Mouse (Mus musculus) neural tube, embryonic 12.5 days (tissue): ENCODE data around the gene Zfp710. TPM values are rescaled to one million over a fixed set of nuclear protein-coding genes. Genes with fewer than 3 reads are reported as not detected.
A peak's percentile ranks its signal among the peaks of the same experiment; 100 is the strongest.
"Not testable (repeated sequence)": the region's sequence is repeated elsewhere in the genome, so short reads cannot be mapped to it uniquely, and the experiment has no call there.

ENCODE experiments used
- ATAC-seq: fragments of 200-750 bp; cut with Nextera tagmentation; 2 replicates; pipeline ENCODE4 v1.8.0; 2017; ENCODE audit warnings: low read depth, mild to moderate bottlenecking, moderate TSS enrichment, moderate library complexity; ENCODE audit not compliant: low FRiP score
- H3K27ac ChIP-seq: fragments of 300-500 bp; sonication (generic); 2 replicates; pipeline ENCODE4 v1.5.1; 2016
- H3K27me3 ChIP-seq: fragments of 300-500 bp; sonication (generic); replicated peaks from 2 replicates; pipeline ENCODE4 v1.6.1; 2016; ENCODE audit warnings: mild to moderate bottlenecking
- H3K36me3 ChIP-seq: fragments of 300-500 bp; sonication (generic); 2 replicates; pipeline ENCODE4 v1.6.1; 2016; ENCODE audit warnings: mild to moderate bottlenecking
- H3K4me1 ChIP-seq: fragments of 300-500 bp; sonication (generic); 2 replicates; pipeline ENCODE4 v1.6.1; 2016
- H3K4me2 ChIP-seq: fragments of 300-500 bp; sonication (generic); replicated peaks from 2 replicates; pipeline ENCODE4 v1.6.1; 2016; ENCODE audit warnings: mild to moderate bottlenecking
- H3K4me3 ChIP-seq: fragments of 300-500 bp; sonication (generic); 2 replicates; pipeline ENCODE4 v1.5.1; 2016
- H3K9ac ChIP-seq: fragments of 300-500 bp; sonication (generic); 2 replicates; pipeline ENCODE4 v1.6.1; 2016; ENCODE audit warnings: mild to moderate bottlenecking
- H3K9me3 ChIP-seq: fragments of 300-500 bp; sonication (generic); 2 replicates; pipeline ENCODE4 v1.6.1; 2016; ENCODE audit warnings: mild to moderate bottlenecking
- WGBS: fragments of 180-500 bp; shearing (Covaris S2); methylation state at CpG from one replicate; pipeline ENCODE4 v1.1.7; 2016; 5-methylcytosine and 5-hydroxymethylcytosine counted together
- polyA plus RNA-seq: library from polyadenylated mRNA; unstranded; fragments of >200 nt; fragmentation: Nextera tagmentation; extraction: Ambion mirVana; gene quantifications from 2 replicates; pipeline ENCODE4 v1.2.1, GENCODE M21; 2016

Gene Zfp710
- polyA plus RNA-seq, 1 experiment from 2014 or later = 24.7 TPM

DNA sequence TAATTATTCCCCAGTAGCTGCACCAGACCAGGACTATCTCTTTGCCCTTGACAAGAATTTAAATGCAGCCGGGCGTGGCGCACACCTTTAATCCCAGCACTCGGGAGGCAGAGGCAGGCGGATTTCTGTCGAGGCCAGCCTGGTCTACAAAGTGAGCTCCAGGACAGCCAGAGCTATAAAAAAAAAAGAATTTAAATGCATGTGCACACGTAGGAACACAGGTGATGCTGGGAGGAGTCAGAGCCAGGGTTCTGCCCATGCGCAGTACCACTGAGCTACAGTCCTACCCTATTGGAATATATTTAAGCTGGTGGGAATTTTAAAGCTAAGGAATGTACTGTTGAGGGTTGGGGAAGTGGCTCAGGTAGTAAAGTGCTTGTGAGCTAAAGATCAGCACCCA, 6.4 kb downstream of the Zfp710 start:
- Histone ChIP-seq H3K4me2 (no peak overlapping the region), H3K9ac (no peak overlapping the region), H3K36me3 (no peaks in the 10 kb centered on the region), H3K27me3 (no peaks in the 10 kb centered on the region), H3K4me1 (peaks cover 72% of the 10 kb centered on the region), H3K9me3 (no peaks in the 10 kb centered on the region), H3K27ac (no peak overlapping the region), H3K4me3 (no peak overlapping the region)
- ATAC-seq = no peak
- 94% methylated on average over 8 of the region's 8 CpGs for WGBS

DNA sequence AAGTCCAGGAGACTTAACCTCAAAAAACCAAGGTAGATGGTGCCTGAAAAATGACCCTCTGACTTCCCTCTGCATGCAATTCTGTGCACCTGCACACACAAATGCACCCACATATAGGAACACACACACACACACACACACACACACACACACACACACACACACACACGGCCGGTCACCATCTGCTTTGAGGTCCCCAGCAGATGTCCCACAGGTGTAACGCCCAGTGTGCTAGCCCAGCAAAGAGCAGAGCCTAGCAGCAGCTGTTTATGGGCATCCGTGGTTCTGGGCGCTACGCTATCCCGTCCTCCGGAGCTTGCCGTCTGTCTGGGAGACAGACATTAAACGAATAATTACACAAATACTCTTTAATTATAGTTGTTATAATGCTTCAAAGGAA, 6.9 kb downstream of the Zfp710 start:
- no peaks in the 10 kb centered on the region for H3K36me3 ChIP-seq
- H3K4me1 ChIP-seq = peaks cover 75% of the 10 kb centered on the region
- no peak overlapping the region for H3K4me3 ChIP-seq
- H3K27me3 ChIP-seq = no peaks in the 10 kb centered on the region
- no peak overlapping the region for H3K27ac ChIP-seq
- H3K9ac ChIP-seq = no peak overlapping the region
- no peaks in the 10 kb centered on the region for H3K9me3 ChIP-seq
- peak overlapping the region; percentile 36 for H3K4me2 ChIP-seq
- ATAC-seq = no peak
- WGBS = 37% methylated on average over 10 of the region's 10 CpGs

- ATAC-seq = no peak
- no peak overlapping the region for H3K9ac ChIP-seq
Observed at GRCm38 (mm10) chr7:80032216-80033052, 7.8 kb downstream of the Zfp710 start.

DNA sequence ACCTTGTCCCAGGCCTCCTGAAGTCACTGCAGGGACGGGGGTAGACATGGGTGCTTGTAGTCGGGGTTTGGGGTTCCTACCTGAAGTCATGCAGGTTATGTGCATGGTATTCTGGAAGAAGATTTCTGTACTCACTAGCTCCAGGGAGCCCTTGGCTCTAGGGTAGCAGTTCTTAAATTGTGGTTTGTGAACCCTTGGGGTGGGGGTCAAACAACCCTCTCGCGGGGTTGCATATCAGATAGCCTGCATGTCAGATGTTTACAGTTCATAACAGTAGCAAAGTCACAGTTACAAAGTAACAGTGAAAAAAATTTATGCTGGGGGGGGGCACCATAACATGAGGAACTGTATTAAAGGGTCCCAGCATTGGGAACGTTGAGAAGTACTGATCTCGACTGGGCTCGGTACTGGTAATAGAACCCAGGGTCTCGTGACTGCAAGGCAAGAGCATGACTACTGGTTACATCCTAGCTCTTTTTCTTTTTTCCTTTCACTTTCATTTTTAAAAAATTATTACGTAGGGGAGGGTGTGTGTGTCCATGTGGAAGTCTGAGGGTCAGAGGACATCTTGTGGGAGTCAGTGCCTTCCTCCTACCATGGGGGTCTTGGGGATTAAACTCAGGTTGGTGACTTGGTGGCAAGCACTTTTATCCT, 8.6 kb downstream of the Zfp710 start:
- Histone ChIP-seq H3K4me1 (peaks cover 68% of the 10 kb centered on the region), H3K4me3 (no peak overlapping the region), H3K27me3 (no peaks in the 10 kb centered on the region), H3K4me2 (no peak overlapping the region), H3K9ac (no peak overlapping the region), H3K36me3 (no peaks in the 10 kb centered on the region), H3K27ac (no peak overlapping the region), H3K9me3 (no peaks in the 10 kb centered on the region)
- WGBS = 88% methylated on average over 9 of the region's 9 CpGs
- ATAC-seq = no peak

More at GRCm38 (mm10) chr7:80032216-80033052, 7.8 kb downstream of the Zfp710 start:
- 49% methylated on average over 10 of the region's 10 CpGs for WGBS
- no peaks in the 10 kb centered on the region for H3K9me3 ChIP-seq
- H3K4me1 ChIP-seq = peaks cover 75% of the 10 kb centered on the region
- 0 out of 2 replicates have a peak overlapping the region, but pooled peaks have one; percentile 12 for H3K4me2 ChIP-seq
- no peak overlapping the region for H3K27ac ChIP-seq
- no peak overlapping the region for H3K4me3 ChIP-seq
- H3K27me3 ChIP-seq = no peaks in the 10 kb centered on the region
- no peaks in the 10 kb centered on the region for H3K36me3 ChIP-seq

GRCm38 (mm10) chr7:80033771-80034170, 9.2 kb downstream of the Zfp710 start:
- no peak overlapping the region for H3K27ac ChIP-seq
- no peak for ATAC-seq
- peaks cover 62% of the 10 kb centered on the region for H3K4me1 ChIP-seq
- no peak overlapping the region for H3K9ac ChIP-seq
- no peak overlapping the region for H3K4me3 ChIP-seq
- H3K4me2 ChIP-seq = no peak overlapping the region
- H3K9me3 ChIP-seq = no peaks in the 10 kb centered on the region
- H3K36me3 ChIP-seq = no peaks in the 10 kb centered on the region
- H3K27me3 ChIP-seq = no peaks in the 10 kb centered on the region
- WGBS = 80% methylated on average over 9 of the region's 9 CpGs

DNA sequence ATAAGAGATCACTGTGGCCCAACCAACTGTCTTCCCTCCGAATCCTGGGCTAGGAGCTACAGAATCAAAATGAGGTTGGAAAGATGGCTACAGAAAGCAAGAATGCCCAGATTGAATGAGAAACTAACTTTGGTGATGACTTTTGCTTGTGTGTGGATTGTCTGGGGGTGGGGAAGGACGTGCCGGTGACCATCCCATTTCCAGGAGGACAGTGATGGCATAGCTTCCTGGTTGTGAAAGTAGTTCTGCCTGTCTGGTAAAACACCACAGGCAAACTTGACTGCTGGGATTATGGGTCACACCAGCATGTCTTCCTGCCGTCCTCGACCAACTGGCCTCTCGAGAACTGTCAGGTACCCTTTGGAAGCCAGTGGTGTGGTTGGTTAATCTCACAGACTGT, 10.5 kb downstream of the Zfp710 start:
- no peak for ATAC-seq
- H3K27me3 ChIP-seq = no peaks in the 10 kb centered on the region
- H3K36me3 ChIP-seq = no peaks in the 10 kb centered on the region
- H3K4me2 ChIP-seq = no peak overlapping the region
- WGBS = 80% methylated on average over 6 of the region's 6 CpGs
- no peak overlapping the region for H3K9ac ChIP-seq
- no peaks in the 10 kb centered on the region for H3K9me3 ChIP-seq
- no peak overlapping the region for H3K4me3 ChIP-seq
- no peak overlapping the region for H3K27ac ChIP-seq
- H3K4me1 ChIP-seq = peaks cover 51% of the 10 kb centered on the region

DNA sequence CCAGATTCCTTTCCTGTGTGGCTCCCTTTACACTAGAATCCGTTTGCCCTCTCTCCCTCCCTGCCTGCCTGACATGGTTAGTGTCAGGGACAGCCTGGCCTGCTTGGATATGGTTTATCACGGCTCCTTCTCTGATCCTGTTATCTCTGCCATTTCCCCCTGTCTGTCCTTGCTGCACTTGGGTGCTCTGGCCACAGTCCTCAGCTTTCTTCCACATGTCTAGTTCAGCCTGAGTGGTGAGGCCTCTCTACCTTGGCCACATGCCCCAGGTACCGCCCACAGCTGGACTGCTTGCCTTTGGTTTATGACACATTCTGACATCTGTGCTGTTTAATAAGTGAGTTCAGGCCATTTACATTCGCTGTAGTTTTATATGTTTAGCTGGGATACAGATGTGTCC, 11.1 kb downstream of the Zfp710 start:
- Histone ChIP-seq H3K9me3 (no peaks in the 10 kb centered on the region), H3K9ac (no peak overlapping the region), H3K27ac (no peak overlapping the region), H3K4me3 (no peak overlapping the region), H3K36me3 (no peaks in the 10 kb centered on the region), H3K27me3 (no peaks in the 10 kb centered on the region), H3K4me1 (peaks cover 50% of the 10 kb centered on the region), H3K4me2 (no peak overlapping the region)
- no peak for ATAC-seq
- 73% methylated on average over 4 of the region's 4 CpGs for WGBS

DNA sequence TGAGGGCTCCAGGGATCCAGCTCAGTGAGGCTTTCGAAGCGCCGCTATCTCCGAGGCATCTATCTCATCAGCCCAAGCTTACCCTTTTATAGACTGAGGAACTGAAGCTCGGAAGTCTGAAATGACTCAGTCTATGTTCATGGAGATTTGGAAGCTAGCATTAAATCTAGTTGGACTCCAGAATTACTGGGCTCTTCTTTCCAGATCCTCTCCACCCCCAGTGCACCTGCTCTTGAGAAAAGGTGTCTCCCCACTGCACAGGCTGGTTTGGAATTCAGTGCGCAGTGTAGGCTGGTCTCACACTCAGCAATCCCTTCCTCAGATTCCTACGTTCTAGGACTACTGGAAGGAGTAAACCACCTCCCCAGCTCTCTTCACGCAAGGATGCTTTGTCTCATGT, 15.1 kb downstream of the Zfp710 start:
- H3K9ac ChIP-seq = no peak overlapping the region

GRCm38 (mm10) chr7:80044170-80044569, 19.6 kb downstream of the Zfp710 start:
- Histone ChIP-seq H3K4me3 (no peak overlapping the region), H3K36me3 (no peaks in the 10 kb centered on the region), H3K27ac (no peak overlapping the region), H3K9ac (no peak overlapping the region), H3K9me3 (no peaks in the 10 kb centered on the region), H3K4me2 (no peak overlapping the region), H3K27me3 (no peaks in the 10 kb centered on the region), H3K4me1 (peaks cover 26% of the 10 kb centered on the region)
- ATAC-seq = no peak
- WGBS = 66% methylated on average over 7 of the region's 7 CpGs

More for the DNA sequence above, 15.1 kb downstream of the Zfp710 start:
- no peaks in the 10 kb centered on the region for H3K36me3 ChIP-seq
- no peaks in the 10 kb centered on the region for H3K27me3 ChIP-seq
- H3K9me3 ChIP-seq = no peaks in the 10 kb centered on the region
- H3K4me1 ChIP-seq = peaks cover 23% of the 10 kb centered on the region
- H3K4me3 ChIP-seq = no peak overlapping the region
- no peak overlapping the region for H3K4me2 ChIP-seq
- no peak for ATAC-seq
- no peak overlapping the region for H3K27ac ChIP-seq
- 94% methylated on average over 8 of the region's 8 CpGs for WGBS

- H3K4me2 ChIP-seq = no peak overlapping the region
- H3K4me1 ChIP-seq = peaks cover 31% of the 10 kb centered on the region
- no peak overlapping the region for H3K4me3 ChIP-seq
- no peaks in the 10 kb centered on the region for H3K9me3 ChIP-seq
- no peak overlapping the region for H3K9ac ChIP-seq
- H3K27ac ChIP-seq = no peak overlapping the region
- H3K27me3 ChIP-seq = no peaks in the 10 kb centered on the region
- ATAC-seq = no peak
- WGBS = 77% methylated on average over 4 of the region's 4 CpGs
- H3K36me3 ChIP-seq = no peaks in the 10 kb centered on the region
Observed at GRCm38 (mm10) chr7:80047041-80047440, 22.4 kb downstream of the Zfp710 start.

DNA sequence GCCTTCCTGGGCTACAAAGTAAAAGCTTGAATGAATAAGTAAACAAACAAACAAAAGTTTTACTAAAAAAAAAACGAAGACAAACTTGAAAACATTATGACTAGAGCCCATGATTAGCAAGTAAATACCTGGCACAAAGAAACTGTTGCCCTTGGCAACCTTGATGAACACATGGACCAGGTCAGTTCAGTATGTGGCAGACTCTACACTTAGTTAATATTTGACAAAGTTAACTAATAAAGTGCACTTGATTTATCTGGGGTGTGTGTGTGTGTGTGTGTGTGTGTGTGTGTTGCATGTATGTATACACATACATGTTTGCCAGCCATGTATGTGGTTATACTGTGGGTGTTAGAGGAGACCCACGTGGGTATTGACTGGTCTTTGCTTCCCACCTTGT, 25.1 kb downstream of the Zfp710 start:
- Histone ChIP-seq H3K27me3 (no peaks in the 10 kb centered on the region), H3K4me3 (no peak overlapping the region), H3K27ac (no peak overlapping the region), H3K4me2 (no peak overlapping the region), H3K4me1 (peaks cover 28% of the 10 kb centered on the region), H3K36me3 (no peaks in the 10 kb centered on the region), H3K9ac (no peak overlapping the region), H3K9me3 (no peaks in the 10 kb centered on the region)
- 65% methylated on average over 2 of the region's 2 CpGs for WGBS
- ATAC-seq = no peak

DNA sequence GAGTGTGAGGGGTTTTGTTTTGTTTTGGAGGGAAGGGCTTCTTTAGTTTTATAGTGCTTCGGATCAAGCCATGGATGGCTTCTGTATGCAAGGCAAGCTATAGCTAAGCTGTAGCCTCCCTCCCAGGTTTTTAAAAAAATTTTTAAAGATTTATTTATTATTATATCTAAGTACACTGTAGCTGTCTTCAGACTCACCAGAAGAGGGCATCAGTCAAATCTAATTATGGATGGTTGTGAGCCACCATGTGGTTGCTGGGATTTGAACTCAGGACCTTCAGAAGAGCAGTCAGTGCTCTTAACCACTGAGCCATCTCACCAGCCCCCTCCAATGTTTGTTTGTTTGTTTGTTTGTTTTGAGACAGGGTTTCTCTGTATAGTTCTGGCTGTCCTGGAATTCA, 25.8 kb downstream of the Zfp710 start:
- not testable (repeated sequence) for H3K36me3 ChIP-seq, H3K4me3 ChIP-seq, H3K27me3 ChIP-seq, H3K4me2 ChIP-seq, H3K27ac ChIP-seq, ATAC-seq, H3K9me3 ChIP-seq, H3K9ac ChIP-seq
- H3K4me1 ChIP-seq = peaks cover 23% of the 10 kb centered on the region
- 93% methylated on average over 1 of the region's 1 CpGs for WGBS
